Mouse (Mus musculus): ENCODE results near the gene Klf7. TPM values are rescaled to one million over a fixed set of nuclear protein-coding genes. Genes with fewer than 3 reads are reported as not detected.
A peak's percentile ranks its signal among the peaks of the same experiment; 100 is the strongest.

Gene Klf7
- total RNA-seq, 4 experiments from 2014 or later: 15.1 to 32.1 (median 27.0) TPM

GRCm38 (mm10) chr1:64104665-64105064, 17.4 kb downstream of the Klf7 start:
- no peak for DNase-seq

- no peak for DNase-seq
Measured at GRCm38 (mm10) chr1:64101331-64101730, 20.8 kb downstream of the Klf7 start.

GRCm38 (mm10) chr1:64098800-64099199, 23.3 kb downstream of the Klf7 start:
- no peak for DNase-seq

- DNase-seq: no peak
Measured at GRCm38 (mm10) chr1:64097640-64098287, 24.3 kb downstream of the Klf7 start.

GRCm38 (mm10) chr1:64093018-64093417, 29.1 kb downstream of the Klf7 start:
- DNase-seq: no peak

GRCm38 (mm10) chr1:64091591-64091990, 30.5 kb downstream of the Klf7 start:
- DNase-seq: no peak

- DNase-seq: no peak
Measured at GRCm38 (mm10) chr1:64090566-64090965, 31.5 kb downstream of the Klf7 start.

GRCm38 (mm10) chr1:64089691-64090090, 32.4 kb downstream of the Klf7 start:
- no peak for DNase-seq

GRCm38 (mm10) chr1:64088604-64089320, 33.3 kb downstream of the Klf7 start:
- DNase-seq: no peak

GRCm38 (mm10) chr1:64087657-64088603, 34.2 kb downstream of the Klf7 start:
- DNase-seq: peak; percentile 26

GRCm38 (mm10) chr1:64085875-64086274, 36.2 kb downstream of the Klf7 start:
- no peak for DNase-seq

- no peak for DNase-seq
Measured at GRCm38 (mm10) chr1:64085361-64085760, 36.7 kb downstream of the Klf7 start.

GRCm38 (mm10) chr1:64084706-64085105, 37.4 kb downstream of the Klf7 start:
- DNase-seq: no peak

GRCm38 (mm10) chr1:64081791-64082190, 40.3 kb downstream of the Klf7 start:
- no peak for DNase-seq

GRCm38 (mm10) chr1:64081217-64081616, 40.9 kb downstream of the Klf7 start:
- DNase-seq: no peak

GRCm38 (mm10) chr1:64080263-64080662, 41.8 kb downstream of the Klf7 start:
- DNase-seq: no peak

- DNase-seq: no peak
Measured at GRCm38 (mm10) chr1:64078747-64079211, 43.3 kb downstream of the Klf7 start.

- DNase-seq: peak; percentile 34
Measured at GRCm38 (mm10) chr1:64078011-64078746, 43.9 kb downstream of the Klf7 start.

GRCm38 (mm10) chr1:64074051-64074450, 48.0 kb downstream of the Klf7 start:
- no peak for DNase-seq

- no peak for DNase-seq
Measured at GRCm38 (mm10) chr1:64070947-64071346, 51.1 kb downstream of the Klf7 start.

- no peak for DNase-seq
Measured at GRCm38 (mm10) chr1:64066320-64067254, 55.5 kb downstream of the Klf7 start.
